Mouse (Mus musculus) thymus, postnatal 36 days (tissue): Measurements from ENCODE around the gene Syngr1.

Experiments
- DNase-seq, 2 experiments: peaks; one replicate each; pipeline ENCODE4 v3.0.0; 2022; ENCODE audit warnings: mixed read lengths in 2 of 2

Syngr1 gene

DNA sequence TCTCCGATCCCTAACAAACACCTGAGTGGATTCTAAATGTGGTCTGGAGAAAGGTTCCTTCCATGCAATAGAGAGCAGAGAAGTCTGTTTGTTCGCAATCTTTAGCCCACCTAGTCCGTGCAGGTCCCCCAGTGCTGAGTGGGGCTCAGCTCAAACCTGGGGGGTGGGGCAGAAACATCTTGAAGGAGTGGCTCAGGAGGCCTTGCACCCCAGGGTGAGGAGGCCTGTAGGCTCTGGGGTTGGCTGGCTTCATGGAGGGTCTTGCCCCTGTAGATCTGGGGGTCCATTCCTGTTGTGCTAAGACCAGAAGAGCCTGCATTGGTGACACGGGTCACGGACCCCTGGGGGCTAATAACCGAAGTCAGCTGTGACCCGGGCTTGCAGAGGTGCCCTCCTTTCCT lies 907 bp downstream of the Syngr1 start:
- no peak for DNase-seq

- no peak for DNase-seq
Observed at GRCm38 (mm10) chr15:80092599-80092998, 1.5 kb downstream of the Syngr1 start.

GRCm38 (mm10) chr15:80094201-80094600 lies 3.1 kb downstream of the Syngr1 start:
- no peak for DNase-seq

DNA sequence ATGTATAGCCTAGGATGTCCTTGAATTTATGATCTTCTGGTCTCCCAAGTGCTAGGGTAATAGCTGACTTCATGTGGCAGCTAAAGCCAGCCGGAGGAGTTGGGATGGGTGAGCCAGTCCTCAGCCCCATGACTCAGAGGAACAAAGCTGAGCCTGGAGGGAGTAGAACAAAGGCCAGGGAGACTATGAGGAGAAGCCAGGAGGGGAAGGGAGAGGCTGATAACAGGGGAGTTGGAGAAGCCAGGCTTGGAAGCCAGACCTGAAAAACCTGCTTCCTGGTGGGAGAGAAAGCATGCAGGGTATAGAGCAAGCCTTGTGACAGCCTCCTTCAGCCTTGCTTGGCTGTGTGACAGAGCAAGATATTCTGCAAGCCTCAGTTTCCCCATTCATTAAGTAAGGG lies 4.5 kb downstream of the Syngr1 start:
- DNase-seq = no peak

- DNase-seq = no peak
Observed at GRCm38 (mm10) chr15:80096406-80096805, 5.3 kb downstream of the Syngr1 start.

DNA sequence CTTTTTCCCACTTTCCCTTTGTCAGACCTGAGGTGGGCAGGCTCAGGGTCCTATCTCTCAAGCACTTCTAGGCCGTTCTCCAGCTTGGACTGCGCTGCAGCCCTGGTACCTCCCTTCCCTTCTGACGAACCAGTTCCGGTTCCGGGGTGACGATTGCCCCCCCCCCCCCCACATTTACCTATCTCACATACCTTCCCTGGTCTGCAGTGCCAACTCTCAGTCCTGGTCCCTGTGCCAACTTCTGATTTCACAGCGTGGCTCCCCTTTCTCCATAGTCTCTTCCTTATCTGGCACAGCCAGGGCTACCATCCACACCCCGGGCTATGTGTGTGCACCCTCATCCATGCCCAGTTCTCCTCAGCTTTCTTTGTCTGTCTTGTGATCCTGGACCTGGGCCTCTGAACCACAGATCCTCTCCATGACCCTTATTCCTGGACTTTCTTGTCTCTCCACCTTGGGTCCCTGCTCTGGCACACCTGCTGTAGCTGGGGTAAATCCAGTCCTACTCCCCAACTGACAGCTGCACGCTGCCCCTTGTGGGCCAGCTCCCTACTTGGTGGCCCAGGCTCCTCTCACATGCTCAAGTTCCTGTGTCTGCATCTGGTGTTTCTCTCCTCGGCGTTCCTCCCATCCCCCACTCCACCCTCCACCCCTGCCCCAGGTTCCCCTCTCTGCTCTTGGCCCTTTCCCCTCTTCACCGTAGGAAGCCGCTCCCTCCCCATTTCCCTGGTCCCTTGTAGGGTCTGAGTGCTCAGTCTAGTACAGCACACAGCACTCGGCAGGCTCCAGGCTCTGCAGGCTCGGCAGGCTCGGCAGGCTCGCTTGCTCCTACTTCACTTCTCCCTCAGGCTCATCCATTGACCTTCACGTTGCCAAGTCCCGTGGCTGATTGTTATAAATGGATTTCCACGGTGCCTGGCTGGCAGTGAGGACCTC lies 6.1 kb downstream of the Syngr1 start:
- peak; percentile 42 to 58 for DNase-seq

DNA sequence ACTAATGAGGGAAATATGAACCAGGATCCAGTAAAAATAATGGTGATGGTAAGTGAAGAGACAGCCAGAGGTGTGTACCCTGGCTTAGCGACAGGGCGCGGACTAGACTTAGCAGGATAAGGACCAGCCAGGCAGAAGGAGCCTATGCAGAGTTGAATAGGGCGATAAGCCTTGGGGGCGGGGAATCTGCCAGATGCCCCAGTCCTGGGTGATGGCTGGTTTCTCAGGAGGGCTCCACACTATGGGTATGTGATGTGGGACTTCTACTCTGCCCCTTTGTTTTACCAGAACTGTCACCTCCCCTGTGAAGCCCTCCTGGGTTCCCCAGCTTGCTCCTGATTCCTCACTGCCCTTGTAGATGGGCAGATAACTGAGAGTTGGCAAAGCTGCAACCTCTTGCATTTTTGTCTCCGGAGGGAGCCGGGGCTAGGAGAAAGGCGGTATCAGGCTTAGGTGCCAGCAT lies 6.9 kb downstream of the Syngr1 start:
- DNase-seq = no peak

- no peak for DNase-seq
Observed at GRCm38 (mm10) chr15:80098809-80099208, 7.7 kb downstream of the Syngr1 start.

GRCm38 (mm10) chr15:80099477-80099876 lies 8.3 kb downstream of the Syngr1 start:
- no peak for DNase-seq

DNA sequence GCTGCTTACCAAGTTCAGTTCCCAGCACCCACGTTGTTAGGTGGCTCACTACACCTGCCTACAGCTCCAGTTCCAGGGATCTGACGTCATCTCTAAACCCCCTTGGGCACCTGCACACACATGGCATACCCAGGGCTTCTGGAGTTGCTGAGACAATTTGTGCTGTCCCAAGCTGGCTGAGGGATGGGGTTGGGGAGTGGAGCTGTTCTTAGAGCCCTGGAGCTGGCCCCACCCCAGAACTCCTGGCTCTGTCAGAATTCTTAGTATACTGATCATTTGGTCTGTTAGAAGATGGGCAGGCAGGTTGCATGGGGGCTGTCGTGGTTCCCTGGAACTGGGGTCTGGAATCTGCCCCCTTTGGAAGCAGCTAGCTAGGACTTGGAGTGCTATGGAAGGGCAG lies 9.1 kb downstream of the Syngr1 start:
- no peak for DNase-seq

- DNase-seq = no peak
Observed at GRCm38 (mm10) chr15:80100871-80101270, 9.7 kb downstream of the Syngr1 start.

- DNase-seq = no peak
Observed at GRCm38 (mm10) chr15:80101503-80101902, 10.4 kb downstream of the Syngr1 start.

DNA sequence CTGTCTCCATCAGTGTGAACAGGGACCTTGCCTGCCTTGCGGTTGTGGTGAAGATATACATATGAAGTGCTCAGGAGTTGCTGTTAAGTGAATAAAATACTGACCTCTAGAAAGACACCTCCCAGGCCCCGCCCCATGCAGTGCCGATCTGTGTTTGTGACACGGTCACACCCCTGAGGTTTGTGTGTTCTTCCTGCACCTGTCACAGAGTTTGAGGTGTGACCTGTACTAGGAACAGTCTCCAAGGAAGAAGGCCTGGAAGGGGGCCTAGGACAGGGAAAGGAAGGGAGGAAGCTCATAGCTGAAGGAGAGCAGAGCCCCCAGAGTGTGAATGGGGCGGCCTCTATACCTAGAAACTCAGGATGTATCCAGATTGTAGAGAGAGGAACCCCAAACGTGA lies 11.4 kb downstream of the Syngr1 start:
- DNase-seq = no peak

DNA sequence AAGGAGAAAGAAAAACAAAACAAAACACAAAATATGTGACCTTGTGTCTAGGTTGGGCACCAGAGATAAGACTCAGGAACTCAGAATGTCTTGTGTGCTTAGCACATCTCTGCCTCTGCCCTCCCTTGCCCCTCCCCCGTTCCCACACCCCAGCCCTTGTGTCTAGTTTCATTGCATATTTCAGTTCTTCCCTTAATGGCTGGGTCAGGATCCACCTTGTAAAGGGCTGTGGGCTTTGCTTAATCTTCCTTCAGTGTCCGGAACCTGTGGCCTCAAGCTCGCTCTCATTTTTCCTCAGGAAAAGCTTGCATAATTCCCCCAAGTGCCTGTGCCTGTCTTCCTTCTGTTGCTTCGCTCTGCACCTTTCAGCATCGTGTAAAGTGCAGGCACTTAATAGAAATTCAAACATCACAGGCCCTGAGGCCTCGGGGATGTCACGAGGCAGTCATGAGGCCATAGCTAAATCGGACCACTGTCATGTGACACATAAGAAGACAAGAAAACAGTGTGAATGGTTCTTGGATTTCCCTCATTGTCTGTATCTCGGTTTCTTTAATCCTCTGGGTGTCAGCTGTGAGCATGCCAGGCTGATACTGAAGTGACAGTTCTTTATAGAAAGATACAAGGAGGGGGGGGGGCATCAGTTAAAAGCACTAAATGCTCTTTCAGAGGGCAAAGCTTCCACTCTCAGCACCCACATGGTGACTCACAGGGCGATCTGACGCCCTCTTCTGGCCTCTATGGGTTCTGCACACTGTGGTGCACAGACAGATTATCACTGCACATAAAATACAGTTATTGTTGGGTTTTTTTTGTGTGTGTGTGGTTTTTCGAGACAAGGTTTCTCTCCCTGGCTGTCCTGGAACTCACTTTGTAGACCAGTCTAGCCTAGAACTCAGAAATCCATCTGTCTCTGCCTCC lies 14.6 kb downstream of the Syngr1 start:
- no peak for DNase-seq

DNA sequence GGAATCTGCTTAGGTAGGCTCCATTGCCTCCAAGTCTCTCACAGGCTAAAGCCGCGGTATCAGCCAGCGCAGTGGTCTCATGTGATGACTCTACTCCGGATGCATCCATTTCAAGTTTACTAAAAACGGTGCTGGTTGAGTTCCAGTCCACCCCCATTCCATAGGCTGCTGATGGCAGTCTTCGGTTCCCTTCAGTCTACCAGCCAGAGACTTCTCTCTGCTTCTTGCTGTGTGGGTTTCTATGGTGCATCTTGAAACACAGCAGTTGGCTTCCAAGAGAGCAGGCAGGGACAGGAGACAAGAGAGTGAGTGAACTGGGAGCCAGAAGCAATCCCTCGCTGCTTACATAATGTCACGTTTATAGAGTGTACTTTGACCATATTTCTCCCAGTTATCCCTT lies 16.0 kb downstream of the Syngr1 start:
- no peak for DNase-seq

- DNase-seq = no peak
Observed at GRCm38 (mm10) chr15:80107575-80107974, 16.4 kb downstream of the Syngr1 start.

DNA sequence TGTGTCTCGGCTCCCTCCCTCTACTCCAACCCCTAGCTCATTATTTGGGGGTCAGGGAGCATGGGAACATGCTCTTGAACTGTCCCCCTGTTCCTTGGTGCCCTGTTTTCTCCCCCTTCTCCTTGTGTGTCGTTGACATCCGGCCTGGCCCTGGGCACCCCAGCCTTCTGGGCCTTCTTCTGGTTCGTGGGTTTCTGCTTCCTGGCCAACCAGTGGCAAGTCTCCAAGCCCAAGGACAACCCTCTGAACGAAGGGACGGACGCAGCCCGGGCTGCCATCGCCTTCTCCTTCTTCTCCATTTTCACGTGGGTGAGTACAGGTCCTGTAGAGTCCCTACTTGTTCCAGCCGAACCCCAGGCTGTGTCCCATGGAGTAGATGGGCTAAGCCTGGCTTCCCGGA lies 20.3 kb downstream of the Syngr1 start:
- no peak for DNase-seq

- DNase-seq = no peak
Observed at GRCm38 (mm10) chr15:80112499-80112898, 21.4 kb downstream of the Syngr1 start.

- no peak for DNase-seq
Observed at GRCm38 (mm10) chr15:80114414-80114813, 23.3 kb downstream of the Syngr1 start.

DNA sequence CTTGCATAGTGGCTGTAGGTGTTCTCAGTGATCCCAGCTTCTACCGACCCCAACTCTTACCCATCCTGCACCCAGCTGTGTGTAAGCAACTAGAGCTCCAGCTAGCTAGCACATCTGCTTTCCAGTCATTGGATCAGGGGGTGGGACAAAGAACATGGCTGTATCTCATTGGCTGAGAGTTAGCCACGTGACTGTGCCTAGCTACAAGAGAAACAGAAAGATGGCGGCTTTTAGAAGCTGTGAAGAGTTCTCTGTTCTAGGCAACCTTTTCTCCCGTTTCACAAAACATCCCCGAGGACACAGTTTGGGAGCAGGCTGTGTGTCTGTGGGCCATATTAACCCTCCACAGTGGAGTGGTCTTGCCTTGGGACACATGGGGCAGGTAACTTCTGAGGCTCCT lies 24.1 kb downstream of the Syngr1 start:
- DNase-seq = no peak

- DNase-seq = no peak
Observed at GRCm38 (mm10) chr15:80115866-80116794, 25.0 kb downstream of the Syngr1 start.

GRCm38 (mm10) chr15:80117154-80117553 lies 26.0 kb downstream of the Syngr1 start:
- DNase-seq = no peak
